Mouse (Mus musculus): Measurements from ENCODE around the gene Cacng6.

Gene Cacng6

DNA sequence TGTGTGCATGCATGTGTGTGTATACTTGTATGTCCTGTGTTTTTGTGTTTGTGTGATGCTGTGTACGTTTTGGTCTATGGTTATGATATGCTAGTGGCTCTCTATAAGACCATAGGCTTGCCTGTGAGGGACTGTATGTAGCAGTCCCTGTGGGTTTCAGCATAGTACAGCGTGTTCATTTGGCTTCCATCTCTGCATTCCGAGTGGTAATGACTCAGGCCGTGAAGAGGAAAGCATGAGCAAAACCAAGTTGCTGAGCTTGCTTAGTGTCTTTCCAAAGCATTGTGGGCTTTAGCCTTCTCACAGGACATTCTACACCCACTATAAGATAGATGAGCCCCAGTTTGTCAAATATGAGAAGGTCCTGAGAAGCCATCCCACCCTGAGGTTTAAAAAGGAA lies 39.3 kb downstream of the Cacng6 start:
- no peak for DNase-seq (ENCODE audit: low spot score)

DNA sequence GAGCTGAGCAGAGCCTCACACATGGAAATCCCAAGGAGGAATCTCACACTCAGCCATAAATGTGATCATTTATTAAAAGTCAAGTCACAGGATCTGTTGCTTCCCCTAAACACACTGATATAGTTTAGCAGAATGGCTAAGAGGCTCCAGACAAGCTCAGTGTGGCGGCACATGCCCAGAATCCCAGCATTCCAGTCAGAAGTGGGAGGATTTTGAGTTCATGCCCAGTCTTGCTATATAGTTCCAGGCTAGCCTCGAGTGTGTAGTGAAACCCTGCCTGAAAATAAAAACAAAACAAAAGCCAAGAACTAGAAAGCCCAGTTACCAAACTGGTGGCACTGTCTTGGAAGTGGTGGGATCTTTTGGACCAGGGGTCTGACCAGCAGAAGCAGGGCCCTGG lies 44.6 kb downstream of the Cacng6 start:
- DNase-seq (ENCODE audit: low spot score): no peak

- no peak for DNase-seq (ENCODE audit: low spot score)
Measured at GRCm38 (mm10) chr7:3472774-3473173, 48.8 kb downstream of the Cacng6 start.

GRCm38 (mm10) chr7:3474291-3475080 lies 50.5 kb downstream of the Cacng6 start:
- no peak for DNase-seq (ENCODE audit: low spot score)

DNA sequence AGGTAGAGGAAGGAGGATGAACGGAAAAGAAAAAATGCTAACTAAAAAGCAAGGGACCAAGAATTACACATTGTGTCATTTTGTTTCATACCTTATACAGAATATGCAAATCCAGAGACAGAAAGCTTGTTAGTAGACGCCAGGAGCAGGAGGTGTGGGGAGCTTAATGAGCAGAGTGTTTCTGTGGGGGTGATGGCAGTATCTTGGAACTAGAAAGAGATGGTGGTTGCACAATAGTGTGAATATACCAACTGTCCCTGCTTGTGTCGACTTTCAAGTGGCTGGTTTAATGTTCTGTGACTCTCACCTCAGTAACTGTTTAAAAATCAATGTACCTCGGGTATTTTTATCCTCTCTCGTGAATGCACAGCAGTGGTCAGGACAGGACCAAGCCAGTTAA lies 52.7 kb downstream of the Cacng6 start:
- DNase-seq (ENCODE audit: low spot score): no peak

DNA sequence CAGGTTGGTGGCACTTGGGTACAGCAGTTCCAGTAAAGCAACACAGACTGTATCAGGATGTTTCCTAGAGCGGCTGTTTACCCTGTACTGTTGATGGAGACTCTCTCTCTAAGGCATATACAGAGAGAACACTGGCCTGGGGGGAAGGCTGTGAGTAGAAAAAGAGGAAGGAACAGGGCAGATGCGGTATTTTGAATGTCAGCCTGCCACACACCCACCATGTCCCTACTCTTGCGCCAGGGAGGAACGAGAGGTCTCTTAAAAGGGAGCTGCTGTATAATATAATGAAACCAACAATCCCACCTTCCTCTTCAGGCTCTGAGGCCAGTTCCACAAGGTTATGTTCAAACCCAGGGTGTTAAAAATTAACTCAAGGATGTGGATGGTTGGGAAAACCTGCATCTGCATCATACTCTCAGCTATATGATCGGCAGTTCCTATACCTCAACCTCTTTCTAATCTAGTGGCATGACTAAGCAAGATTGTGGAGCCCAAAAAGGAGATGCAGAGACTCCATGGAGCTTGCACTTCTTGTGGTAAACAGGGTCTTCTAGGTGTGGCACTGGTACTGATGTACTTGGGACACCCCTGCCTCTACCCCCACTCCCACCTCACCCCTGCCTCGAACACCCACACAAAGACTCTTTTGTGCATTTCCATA lies 58.1 kb downstream of the Cacng6 start:
- DNase-seq (ENCODE audit: low spot score): no peak

Measured in left cerebral cortex, adult 11 months (tissue).